Mouse (Mus musculus): ENCODE data around the gene Gosr2. TPM values are rescaled to one million over a fixed set of nuclear protein-coding genes. Genes with fewer than 3 reads are reported as not detected.
"Not testable (repeated sequence)": the region's sequence is repeated elsewhere in the genome, so short reads cannot be mapped to it uniquely, and the experiment has no call there.

Gosr2 gene
- polyA plus RNA-seq, 1 experiment from 2014 or later = 96.4 TPM

DNA sequence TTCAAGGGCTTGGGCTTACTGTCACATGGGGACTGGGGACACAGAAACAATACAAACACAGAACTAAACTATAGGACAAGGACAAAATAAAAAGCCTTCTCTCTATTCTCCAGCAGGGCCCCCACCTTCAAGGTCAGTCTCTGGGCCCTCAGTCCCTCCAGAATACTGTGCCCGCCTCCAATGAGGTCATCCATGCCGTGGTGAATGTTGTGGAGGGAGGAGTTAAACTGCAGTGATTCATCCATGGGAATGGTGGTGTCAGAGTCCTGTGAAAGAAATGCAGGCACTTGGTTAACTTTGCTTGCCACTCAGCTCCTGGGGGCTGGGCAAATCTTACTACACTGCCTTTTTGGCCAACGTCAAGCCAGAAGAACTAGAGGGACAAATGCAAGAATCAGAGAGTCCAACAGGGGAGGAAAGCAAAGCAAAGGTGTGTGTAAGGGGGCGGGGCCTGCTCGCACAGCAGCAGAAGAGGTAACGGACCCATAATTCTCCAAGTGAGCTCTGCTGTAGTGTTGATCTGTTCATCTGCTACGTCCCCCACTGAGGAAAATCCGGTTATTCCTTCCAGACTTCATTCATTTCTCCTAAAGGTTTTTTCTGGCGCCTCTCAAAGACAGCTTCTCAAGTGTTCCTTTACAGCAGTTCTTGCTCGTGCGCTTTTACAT, 13.9 kb downstream of the Gosr2 start:
- DNase-seq (no peak), ATAC-seq (ENCODE audit: low FRiP score, low TSS enrichment) (no peak)
- peaks cover 95% of the 10 kb centered on the region for H3K36me3 ChIP-seq (ENCODE audit: control insufficient read depth, insufficient read depth, low read length)
- 94% methylated on average over 11 of the region's 11 CpGs for WGBS
- no peak overlapping the region for H3K4me3 ChIP-seq (replicated peaks; ENCODE audit: low read depth, low read length)
- H3K4me1 ChIP-seq (ENCODE audit: control insufficient read depth, insufficient read depth, low read length) = no peaks in the 10 kb centered on the region
- H3K27me3 ChIP-seq (ENCODE audit: control insufficient read depth, insufficient read depth, low read length) = no peaks in the 10 kb centered on the region
- no peak overlapping the region for H3K27ac ChIP-seq (replicated peaks; ENCODE audit: low read depth, low read length)
- H3K4me2 ChIP-seq (ENCODE audit: low read length) = no peak overlapping the region
- H3K9ac ChIP-seq (replicated peaks; ENCODE audit: low read length) = no peak overlapping the region
- no peaks in the 10 kb centered on the region for H3K9me3 ChIP-seq (ENCODE audit: control insufficient read depth, low read length)

GRCm38 (mm10) chr11:103677042-103677441, 20.7 kb downstream of the Gosr2 start:
- not testable (repeated sequence) for H3K9ac ChIP-seq (replicated peaks; ENCODE audit: low read length); ATAC-seq (ENCODE audit: low FRiP score, low TSS enrichment); H3K4me2 ChIP-seq (ENCODE audit: low read length); H3K4me1 ChIP-seq (ENCODE audit: control insufficient read depth, insufficient read depth, low read length); H3K27ac ChIP-seq (replicated peaks; ENCODE audit: low read depth, low read length); H3K4me3 ChIP-seq (replicated peaks; ENCODE audit: low read depth, low read length); H3K27me3 ChIP-seq (ENCODE audit: control insufficient read depth, insufficient read depth, low read length); H3K9me3 ChIP-seq (ENCODE audit: control insufficient read depth, low read length)
- 38% methylated on average over 2 of the region's 2 CpGs for WGBS
- H3K36me3 ChIP-seq (ENCODE audit: control insufficient read depth, insufficient read depth, low read length) = peaks cover 60% of the 10 kb centered on the region
- peak; percentile 75 for DNase-seq

DNA sequence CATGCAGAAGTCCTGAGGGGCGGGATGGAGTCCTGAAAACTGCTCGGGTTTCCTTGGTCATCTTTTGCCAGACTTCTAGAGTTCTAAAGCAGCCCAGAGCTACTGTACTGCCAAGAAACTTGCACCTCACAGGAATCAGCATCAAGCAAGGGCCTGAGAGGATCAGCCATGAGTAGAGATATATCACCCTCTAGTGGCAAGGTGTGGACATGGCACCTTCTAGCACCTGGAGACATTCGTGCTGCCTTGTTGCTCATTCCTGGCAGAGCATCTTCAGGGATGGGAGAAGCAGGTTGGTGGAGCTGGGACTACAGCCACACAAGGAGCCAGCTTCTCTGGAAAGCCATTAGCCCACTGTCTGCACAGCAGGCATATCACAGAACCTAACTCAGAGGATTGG, 22.1 kb downstream of the Gosr2 start:
- no peak for ATAC-seq (ENCODE audit: low FRiP score, low TSS enrichment)
- 37% methylated on average over 3 of the region's 3 CpGs for WGBS
- Histone ChIP-seq H3K4me1 (ENCODE audit: control insufficient read depth, insufficient read depth, low read length) (no peaks in the 10 kb centered on the region), H3K9me3 (ENCODE audit: control insufficient read depth, low read length) (no peaks in the 10 kb centered on the region), H3K4me2 (ENCODE audit: low read length) (no peak overlapping the region), H3K9ac (replicated peaks; ENCODE audit: low read length) (no peak overlapping the region), H3K36me3 (ENCODE audit: control insufficient read depth, insufficient read depth, low read length) (peaks cover 46% of the 10 kb centered on the region), H3K4me3 (replicated peaks; ENCODE audit: low read depth, low read length) (no peak overlapping the region), H3K27ac (replicated peaks; ENCODE audit: low read depth, low read length) (no peak overlapping the region), H3K27me3 (ENCODE audit: control insufficient read depth, insufficient read depth, low read length) (no peaks in the 10 kb centered on the region)
- DNase-seq = peak; percentile 89

DNA sequence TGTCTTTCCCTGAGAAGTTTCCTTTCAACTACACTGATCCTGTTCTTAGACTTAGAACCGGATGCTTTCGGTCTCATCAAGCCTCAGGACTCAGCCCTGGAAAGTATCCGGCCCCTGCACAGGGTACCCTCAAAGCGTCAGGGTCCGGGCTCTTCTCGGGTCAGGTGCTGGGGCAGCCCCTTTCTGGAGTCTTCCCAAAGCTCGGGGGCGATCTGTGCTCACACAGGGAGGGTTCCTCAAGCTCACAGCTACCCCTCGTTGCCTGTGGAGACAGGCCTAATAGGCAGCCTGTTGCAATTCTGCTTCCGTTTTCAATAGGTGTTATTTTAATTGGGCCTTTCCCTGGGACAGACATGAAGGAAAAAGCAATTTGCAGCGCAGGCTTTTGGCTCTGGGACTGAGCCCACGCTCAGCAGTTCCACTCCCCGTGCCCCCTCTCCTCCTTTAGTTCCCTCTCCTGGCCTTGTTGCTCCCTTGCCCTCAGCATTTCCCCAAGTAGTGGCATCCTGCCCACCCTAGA, 30.7 kb downstream of the Gosr2 start:
- Histone ChIP-seq H3K27me3 (ENCODE audit: control insufficient read depth, insufficient read depth, low read length) (no peaks in the 10 kb centered on the region), H3K4me3 (replicated peaks; ENCODE audit: low read depth, low read length) (no peak overlapping the region), H3K4me1 (ENCODE audit: control insufficient read depth, insufficient read depth, low read length) (peaks cover 22% of the 10 kb centered on the region), H3K36me3 (ENCODE audit: control insufficient read depth, insufficient read depth, low read length) (no peaks in the 10 kb centered on the region), H3K9ac (replicated peaks; ENCODE audit: low read length) (peak overlapping the region; percentile 26; the same call in 1 of the 2 replicates), H3K9me3 (ENCODE audit: control insufficient read depth, low read length) (no peaks in the 10 kb centered on the region), H3K4me2 (ENCODE audit: low read length) (no peak overlapping the region), H3K27ac (replicated peaks; ENCODE audit: low read depth, low read length) (no peak overlapping the region)
- no peak for DNase-seq
- WGBS = 38% methylated on average over 13 of the region's 13 CpGs
- no peak for ATAC-seq (ENCODE audit: low FRiP score, low TSS enrichment)

DNA sequence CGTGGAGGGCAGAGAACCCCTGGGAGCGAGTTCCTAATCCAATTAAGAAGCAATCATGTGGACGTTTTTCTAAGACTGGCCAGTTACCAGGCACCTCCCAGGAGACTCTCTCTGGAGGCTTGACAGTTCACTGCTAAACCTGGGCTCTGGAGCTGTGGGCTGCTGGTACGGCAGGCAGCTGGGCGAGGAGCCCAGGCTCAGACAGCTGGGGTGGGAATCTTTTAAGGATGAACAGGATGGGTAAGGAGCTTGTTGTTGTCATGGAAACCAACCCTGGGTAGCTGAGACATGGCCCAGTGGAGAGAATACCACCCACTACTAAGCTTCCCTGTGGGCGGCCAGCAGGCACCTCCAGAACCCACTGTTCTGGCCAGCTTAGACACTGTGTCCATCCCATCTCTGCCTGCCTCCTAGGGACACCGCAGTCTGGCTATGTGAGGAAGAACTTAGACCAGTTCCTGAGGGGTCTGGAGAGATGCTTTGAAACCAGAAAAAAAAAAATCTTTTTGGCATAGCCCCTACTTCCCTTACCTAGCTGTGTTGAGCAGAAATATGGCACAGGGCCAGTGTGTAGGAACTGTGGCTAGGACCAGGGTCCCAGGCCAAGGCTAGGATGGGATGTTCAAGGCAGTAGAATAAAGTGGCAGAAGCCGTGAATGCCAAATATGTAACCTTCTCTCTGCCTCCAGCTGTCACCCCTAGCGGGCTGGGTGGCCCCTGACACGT, 31.4 kb downstream of the Gosr2 start:
- ATAC-seq (ENCODE audit: low FRiP score, low TSS enrichment) (peak; percentile 55; the same call in 1 of the 2 replicates), DNase-seq (peak; percentile 78)
- Histone ChIP-seq H3K9ac (replicated peaks; ENCODE audit: low read length) (no peak overlapping the region), H3K4me2 (ENCODE audit: low read length) (no peak overlapping the region), H3K36me3 (ENCODE audit: control insufficient read depth, insufficient read depth, low read length) (no peaks in the 10 kb centered on the region), H3K27me3 (ENCODE audit: control insufficient read depth, insufficient read depth, low read length) (no peaks in the 10 kb centered on the region), H3K9me3 (ENCODE audit: control insufficient read depth, low read length) (no peaks in the 10 kb centered on the region), H3K4me3 (replicated peaks; ENCODE audit: low read depth, low read length) (no peak overlapping the region), H3K27ac (replicated peaks; ENCODE audit: low read depth, low read length) (0 out of 2 replicates have a peak overlapping the region, but pooled peaks have one; percentile 32), H3K4me1 (ENCODE audit: control insufficient read depth, insufficient read depth, low read length) (peaks cover 22% of the 10 kb centered on the region)
- 13% methylated on average over 10 of the region's 10 CpGs for WGBS

GRCm38 (mm10) chr11:103665695-103666094, 32.0 kb downstream of the Gosr2 start:
- H3K27me3 ChIP-seq (ENCODE audit: control insufficient read depth, insufficient read depth, low read length) = no peaks in the 10 kb centered on the region
- no peak overlapping the region for H3K4me2 ChIP-seq (ENCODE audit: low read length)
- no peaks in the 10 kb centered on the region for H3K9me3 ChIP-seq (ENCODE audit: control insufficient read depth, low read length)
- H3K4me3 ChIP-seq (replicated peaks; ENCODE audit: low read depth, low read length) = no peak overlapping the region
- WGBS = 53% methylated on average over 1 of the region's 1 CpGs
- ATAC-seq (ENCODE audit: low FRiP score, low TSS enrichment) = no peak
- H3K4me1 ChIP-seq (ENCODE audit: control insufficient read depth, insufficient read depth, low read length) = peaks cover 22% of the 10 kb centered on the region
- H3K9ac ChIP-seq (replicated peaks; ENCODE audit: low read length) = no peak overlapping the region
- H3K27ac ChIP-seq (replicated peaks; ENCODE audit: low read depth, low read length) = 0 out of 2 replicates have a peak overlapping the region, but pooled peaks have one; percentile 32
- DNase-seq = no peak
- H3K36me3 ChIP-seq (ENCODE audit: control insufficient read depth, insufficient read depth, low read length) = no peaks in the 10 kb centered on the region

- DNase-seq (no peak), ATAC-seq (ENCODE audit: low FRiP score, low TSS enrichment) (no peak)
- no peaks in the 10 kb centered on the region for H3K9me3 ChIP-seq (ENCODE audit: control insufficient read depth, low read length)
- WGBS = 84% methylated on average over 8 of the region's 8 CpGs
- no peak overlapping the region for H3K4me2 ChIP-seq (ENCODE audit: low read length)
- H3K27me3 ChIP-seq (ENCODE audit: control insufficient read depth, insufficient read depth, low read length) = no peaks in the 10 kb centered on the region
- H3K36me3 ChIP-seq (ENCODE audit: control insufficient read depth, insufficient read depth, low read length) = no peaks in the 10 kb centered on the region
- H3K27ac ChIP-seq (replicated peaks; ENCODE audit: low read depth, low read length) = no peak overlapping the region
- peaks cover 22% of the 10 kb centered on the region for H3K4me1 ChIP-seq (ENCODE audit: control insufficient read depth, insufficient read depth, low read length)
- no peak overlapping the region for H3K9ac ChIP-seq (replicated peaks; ENCODE audit: low read length)
- no peak overlapping the region for H3K4me3 ChIP-seq (replicated peaks; ENCODE audit: low read depth, low read length)
Observed at GRCm38 (mm10) chr11:103663119-103663518, 34.6 kb downstream of the Gosr2 start.

DNA sequence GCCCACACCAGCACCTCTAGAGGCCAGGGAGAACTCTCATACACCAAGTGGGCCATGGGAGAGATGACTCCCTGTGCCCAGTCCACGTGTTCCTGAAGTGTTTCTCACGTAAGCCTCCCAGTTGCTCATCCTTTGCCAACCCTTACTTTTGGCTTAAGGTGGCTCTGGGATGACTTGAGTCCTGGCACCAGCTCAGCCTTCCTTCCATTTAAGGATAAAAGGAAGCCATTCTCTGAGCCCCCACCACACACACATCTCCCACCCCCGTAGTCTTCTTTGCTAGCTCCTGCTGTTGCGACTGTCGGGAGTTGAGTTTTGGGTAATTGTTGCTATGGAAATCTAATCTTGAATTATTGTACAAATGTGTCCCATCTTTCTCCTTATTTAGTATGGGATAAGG, 35.2 kb downstream of the Gosr2 start:
- DNase-seq (no peak), ATAC-seq (ENCODE audit: low FRiP score, low TSS enrichment) (no peak)
- Histone ChIP-seq H3K4me1 (ENCODE audit: control insufficient read depth, insufficient read depth, low read length) (peaks cover 22% of the 10 kb centered on the region), H3K9me3 (ENCODE audit: control insufficient read depth, low read length) (no peaks in the 10 kb centered on the region), H3K4me2 (ENCODE audit: low read length) (no peak overlapping the region), H3K36me3 (ENCODE audit: control insufficient read depth, insufficient read depth, low read length) (no peaks in the 10 kb centered on the region), H3K9ac (replicated peaks; ENCODE audit: low read length) (no peak overlapping the region), H3K27me3 (ENCODE audit: control insufficient read depth, insufficient read depth, low read length) (0 out of 2 replicates have a peak, but pooled peaks cover under 1% of the 10 kb centered on the region), H3K4me3 (replicated peaks; ENCODE audit: low read depth, low read length) (no peak overlapping the region), H3K27ac (replicated peaks; ENCODE audit: low read depth, low read length) (no peak overlapping the region)
- 80% methylated on average over 5 of the region's 5 CpGs for WGBS

All from midbrain, embryonic 14.5 days (tissue).